Mouse (Mus musculus): ENCODE measurements at regions not wholly inside any gene's neighbourhood (a gene's known extent, or its start where the extent isn't known, plus 50 kb on each side); places are given as distances from the start of the nearest gene placed in this dataset.

- TF ChIP-seq CTCF (IDR thresholded peaks at IDR 0.05; ENCODE audit: low read depth) = no peak
- ATAC-seq = no peak
- H3K27ac ChIP-seq (ENCODE audit: low read depth, low read length) = no peak overlapping the region
- no peak overlapping the region for H3K9ac ChIP-seq
- H3K27me3 ChIP-seq (ENCODE audit: insufficient read depth, low read length) = no peaks in the 10 kb centered on the region
- DNase-seq = no peak
- no peaks in the 10 kb centered on the region for H3K4me1 ChIP-seq (ENCODE audit: insufficient read depth)
- no peaks in the 10 kb centered on the region for H3K36me3 ChIP-seq (ENCODE audit: insufficient read depth)
- H3K4me2 ChIP-seq (ENCODE audit: low read depth) = no peak overlapping the region
- WGBS = 52% methylated on average over 2 of the region's 2 CpGs
- H3K4me3 ChIP-seq (ENCODE audit: low read depth, low read length) = no peak overlapping the region
- H3K9me3 ChIP-seq (ENCODE audit: low read length) = no peaks in the 10 kb centered on the region
Measured at GRCm38 (mm10) chr16:55747250-55747649, 91.4 kb downstream of the Nfkbiz start.

DNA sequence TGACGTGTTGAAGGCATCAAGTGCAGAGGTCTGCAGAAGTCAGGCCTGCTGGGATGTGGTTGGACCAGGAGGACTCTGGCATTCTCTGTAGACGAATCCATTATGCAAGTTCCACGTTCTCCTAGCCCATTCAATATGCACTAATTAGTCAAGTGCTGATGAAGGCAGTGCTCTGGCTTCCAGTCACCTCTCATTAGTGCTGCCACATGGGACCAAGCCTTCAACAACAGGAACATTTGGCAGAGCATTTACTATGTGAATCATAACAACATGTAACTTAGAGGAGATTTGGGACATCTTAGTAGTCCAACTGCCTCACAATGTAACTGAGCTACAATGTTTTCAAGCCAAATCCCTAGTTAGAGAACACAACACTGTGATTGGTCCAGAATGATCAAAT lies 92.5 kb downstream of the Nfkbiz start:
- Histone ChIP-seq H3K36me3 (ENCODE audit: insufficient read depth) (no peaks in the 10 kb centered on the region), H3K4me1 (ENCODE audit: insufficient read depth) (no peaks in the 10 kb centered on the region), H3K27me3 (ENCODE audit: insufficient read depth, low read length) (no peaks in the 10 kb centered on the region), H3K4me3 (ENCODE audit: low read depth, low read length) (no peak overlapping the region), H3K27ac (ENCODE audit: low read depth, low read length) (no peak overlapping the region), H3K4me2 (ENCODE audit: low read depth) (no peak overlapping the region), H3K9ac (no peak overlapping the region), H3K9me3 (ENCODE audit: low read length) (no peaks in the 10 kb centered on the region)
- TF ChIP-seq CTCF (IDR thresholded peaks at IDR 0.05; ENCODE audit: low read depth) = no peak
- peak; percentile 31 for DNase-seq
- WGBS = 27% methylated on average over 3 of the region's 3 CpGs
- ATAC-seq = peak; percentile 81

- no peaks in the 10 kb centered on the region for H3K4me1 ChIP-seq (ENCODE audit: insufficient read depth)
- no peaks in the 10 kb centered on the region for H3K27me3 ChIP-seq (ENCODE audit: insufficient read depth, low read length)
- no peak for TF ChIP-seq CTCF (IDR thresholded peaks at IDR 0.05; ENCODE audit: low read depth)
- no peak overlapping the region for H3K4me3 ChIP-seq (ENCODE audit: low read depth, low read length)
- WGBS = 74% methylated on average over 3 of the region's 3 CpGs
- DNase-seq (no peak), ATAC-seq (no peak)
- H3K27ac ChIP-seq (ENCODE audit: low read depth, low read length) = no peak overlapping the region
- no peaks in the 10 kb centered on the region for H3K9me3 ChIP-seq (ENCODE audit: low read length)
- H3K4me2 ChIP-seq (ENCODE audit: low read depth) = no peak overlapping the region
- H3K9ac ChIP-seq = no peak overlapping the region
- H3K36me3 ChIP-seq (ENCODE audit: insufficient read depth) = no peaks in the 10 kb centered on the region
Measured at GRCm38 (mm10) chr16:55745094-55745493, 93.6 kb downstream of the Nfkbiz start.

DNA sequence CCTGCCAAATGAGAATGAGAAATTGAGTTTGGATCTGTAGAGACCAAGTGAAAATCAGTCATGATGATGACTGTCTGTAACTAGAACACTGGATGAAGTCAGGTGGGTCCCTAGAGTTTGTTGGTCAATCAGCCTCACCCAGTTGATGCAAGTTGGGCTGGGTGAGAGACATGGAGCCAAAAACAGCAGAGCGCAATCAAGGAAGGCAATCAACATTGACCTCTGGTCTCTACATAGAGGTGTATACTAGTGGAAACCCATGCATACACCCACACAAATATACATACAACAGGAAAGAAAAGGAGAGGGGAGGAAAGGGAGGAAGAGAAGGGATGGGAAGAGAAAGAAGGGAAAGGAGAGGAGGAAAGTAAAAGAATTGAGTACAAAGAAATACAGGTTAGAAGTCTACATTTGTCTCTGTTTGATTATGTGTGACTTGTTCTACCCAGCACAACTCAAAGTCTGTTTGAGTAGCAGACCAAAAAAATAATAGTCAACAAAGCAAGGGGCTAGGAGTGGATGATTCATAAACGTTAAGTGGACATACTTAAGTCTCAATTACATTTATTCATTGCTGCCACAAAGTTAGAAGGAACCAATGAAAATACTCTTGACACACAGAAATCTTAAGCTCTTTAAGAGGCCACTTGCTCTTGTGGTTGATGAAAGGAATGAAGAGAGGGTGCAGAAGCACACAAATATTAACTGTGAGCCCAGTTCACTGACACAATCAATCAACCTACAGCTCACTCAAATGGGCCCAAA lies 97.4 kb downstream of the Nfkbiz start:
- no peak overlapping the region for H3K9ac ChIP-seq
- TF ChIP-seq CTCF (IDR thresholded peaks at IDR 0.05; ENCODE audit: low read depth) = no peak
- 91% methylated on average over 2 of the region's 2 CpGs for WGBS
- no peak for ATAC-seq
- H3K4me1 ChIP-seq (ENCODE audit: insufficient read depth) = no peaks in the 10 kb centered on the region
- H3K9me3 ChIP-seq (ENCODE audit: low read length) = no peaks in the 10 kb centered on the region
- H3K4me3 ChIP-seq (ENCODE audit: low read depth, low read length) = no peak overlapping the region
- no peaks in the 10 kb centered on the region for H3K27me3 ChIP-seq (ENCODE audit: insufficient read depth, low read length)
- no peaks in the 10 kb centered on the region for H3K36me3 ChIP-seq (ENCODE audit: insufficient read depth)
- DNase-seq = no peak
- H3K27ac ChIP-seq (ENCODE audit: low read depth, low read length) = no peak overlapping the region
- no peak overlapping the region for H3K4me2 ChIP-seq (ENCODE audit: low read depth)

DNA sequence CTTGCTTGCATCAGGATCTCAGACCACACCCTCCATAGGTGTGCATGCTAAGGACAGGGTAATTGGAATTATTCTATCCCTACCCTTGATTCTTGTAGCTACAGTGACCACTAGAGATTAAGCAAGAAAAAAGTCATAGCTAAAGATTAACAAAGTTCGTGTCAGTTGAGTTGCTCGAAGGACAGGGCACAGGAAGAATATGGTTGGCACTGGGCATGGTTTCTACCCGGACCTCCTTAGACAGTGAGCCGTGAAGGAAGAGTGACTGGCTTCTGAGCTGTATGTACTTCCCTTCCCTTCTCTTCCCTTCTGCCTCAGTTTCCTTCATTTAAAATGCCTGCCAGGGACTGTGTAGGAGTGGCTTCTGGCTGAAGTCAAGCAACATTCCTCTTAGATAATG lies 100.0 kb downstream of the Nfkbiz start:
- 87% methylated on average over 4 of the region's 4 CpGs for WGBS
- no peak overlapping the region for H3K9ac ChIP-seq
- H3K4me3 ChIP-seq (ENCODE audit: low read depth, low read length) = no peak overlapping the region
- no peaks in the 10 kb centered on the region for H3K36me3 ChIP-seq (ENCODE audit: insufficient read depth)
- H3K27ac ChIP-seq (ENCODE audit: low read depth, low read length) = no peak overlapping the region
- no peak for ATAC-seq
- H3K4me1 ChIP-seq (ENCODE audit: insufficient read depth) = no peaks in the 10 kb centered on the region
- no peaks in the 10 kb centered on the region for H3K27me3 ChIP-seq (ENCODE audit: insufficient read depth, low read length)
- no peak overlapping the region for H3K4me2 ChIP-seq (ENCODE audit: low read depth)
- DNase-seq = no peak
- no peaks in the 10 kb centered on the region for H3K9me3 ChIP-seq (ENCODE audit: low read length)
- no peak for TF ChIP-seq CTCF (IDR thresholded peaks at IDR 0.05; ENCODE audit: low read depth)

- Histone ChIP-seq H3K9ac (no peak overlapping the region), H3K4me2 (ENCODE audit: low read depth) (no peak overlapping the region), H3K27me3 (ENCODE audit: insufficient read depth, low read length) (no peaks in the 10 kb centered on the region), H3K27ac (ENCODE audit: low read depth, low read length) (no peak overlapping the region), H3K36me3 (ENCODE audit: insufficient read depth) (no peaks in the 10 kb centered on the region), H3K9me3 (ENCODE audit: low read length) (no peaks in the 10 kb centered on the region), H3K4me3 (ENCODE audit: low read depth, low read length) (no peak overlapping the region), H3K4me1 (ENCODE audit: insufficient read depth) (no peaks in the 10 kb centered on the region)
- DNase-seq = no peak
- ATAC-seq = no peak
- TF ChIP-seq CTCF (IDR thresholded peaks at IDR 0.05; ENCODE audit: low read depth) = no peak
- 97% methylated on average over 7 of the region's 7 CpGs for WGBS
Measured at GRCm38 (mm10) chr16:55735476-55735968, 103.2 kb downstream of the Nfkbiz start.

DNA sequence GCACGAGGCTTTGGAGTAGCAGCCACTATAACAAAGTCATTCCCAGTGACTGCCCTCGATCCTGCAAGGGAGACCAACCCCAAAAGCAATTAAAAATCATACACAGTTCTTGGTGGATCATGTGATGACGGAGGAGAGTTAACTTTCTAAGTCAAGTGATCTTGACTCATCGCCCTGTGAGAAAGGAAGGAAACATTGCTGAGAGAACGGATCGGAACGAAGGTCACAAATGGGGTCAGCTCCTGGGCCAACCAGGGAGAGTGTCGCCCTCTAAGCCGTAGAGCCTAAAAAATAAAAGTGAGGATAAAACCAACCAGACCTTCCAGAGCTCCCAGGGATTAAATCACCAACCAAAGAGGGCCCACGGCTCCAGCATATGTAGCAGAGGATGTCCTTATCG lies 104.4 kb downstream of the Nfkbiz start:
- Histone ChIP-seq H3K36me3 (ENCODE audit: insufficient read depth) (no peaks in the 10 kb centered on the region), H3K4me3 (ENCODE audit: low read depth, low read length) (no peak overlapping the region), H3K27ac (ENCODE audit: low read depth, low read length) (no peak overlapping the region), H3K4me1 (ENCODE audit: insufficient read depth) (no peaks in the 10 kb centered on the region), H3K9ac (no peak overlapping the region), H3K4me2 (ENCODE audit: low read depth) (no peak overlapping the region), H3K27me3 (ENCODE audit: insufficient read depth, low read length) (no peaks in the 10 kb centered on the region), H3K9me3 (ENCODE audit: low read length) (no peaks in the 10 kb centered on the region)
- ATAC-seq (no peak), DNase-seq (no peak)
- TF ChIP-seq CTCF (IDR thresholded peaks at IDR 0.05; ENCODE audit: low read depth) = no peak
- 84% methylated on average over 11 of the region's 11 CpGs for WGBS
